Mouse (Mus musculus) frontal cortex, postnatal 36 days (tissue): ENCODE results near the gene Tmem86a.

Source experiments
- DNase-seq, 2 experiments: peaks; one replicate each; pipeline ENCODE4 v3.0.0; 2022; ENCODE audit warnings: low spot score in 2 of 2

Tmem86a gene

GRCm38 (mm10) chr7:47027520-47027919 is 22.9 kb upstream of the Tmem86a start:
- no peak for DNase-seq

GRCm38 (mm10) chr7:47030517-47031193 is 19.7 kb upstream of the Tmem86a start:
- no peak for DNase-seq

- no peak for DNase-seq
These were observed 19.0 kb upstream of the Tmem86a start for GRCm38 (mm10) chr7:47031371-47031770.

GRCm38 (mm10) chr7:47034785-47035384 is 15.5 kb upstream of the Tmem86a start:
- DNase-seq: no peak

- no peak for DNase-seq
These were observed 15.0 kb upstream of the Tmem86a start for GRCm38 (mm10) chr7:47035426-47035825.

GRCm38 (mm10) chr7:47041706-47042105 is 8.7 kb upstream of the Tmem86a start:
- no peak for DNase-seq

GRCm38 (mm10) chr7:47042121-47042520 is 8.3 kb upstream of the Tmem86a start:
- no peak for DNase-seq

GRCm38 (mm10) chr7:47042823-47043490 is 7.4 kb upstream of the Tmem86a start:
- no peak for DNase-seq

- DNase-seq: peak; percentile 64 to 74
These were observed 365 bp downstream of the Tmem86a start for GRCm38 (mm10) chr7:47050766-47051165.

GRCm38 (mm10) chr7:47051404-47052151 is 1.2 kb downstream of the Tmem86a start:
- peak; percentile 39 to 42 for DNase-seq

- no peak for DNase-seq
These were observed 1.9 kb downstream of the Tmem86a start for GRCm38 (mm10) chr7:47052276-47052675.

- no peak for DNase-seq
These were observed 2.9 kb downstream of the Tmem86a start for GRCm38 (mm10) chr7:47053287-47053686.

- no peak for DNase-seq
These were observed 4.3 kb downstream of the Tmem86a start for GRCm38 (mm10) chr7:47054666-47055065.

GRCm38 (mm10) chr7:47055744-47056143 is 5.3 kb downstream of the Tmem86a start:
- DNase-seq: no peak

- no peak for DNase-seq
These were observed 5.9 kb downstream of the Tmem86a start for GRCm38 (mm10) chr7:47056273-47056672.

GRCm38 (mm10) chr7:47059339-47059738 is 8.9 kb downstream of the Tmem86a start:
- DNase-seq: no peak

GRCm38 (mm10) chr7:47061560-47061959 is 11.2 kb downstream of the Tmem86a start:
- DNase-seq: peak in 1 of 2 experiments; percentile 54

GRCm38 (mm10) chr7:47066942-47067341 is 16.5 kb downstream of the Tmem86a start:
- no peak for DNase-seq

GRCm38 (mm10) chr7:47067879-47068278 is 17.5 kb downstream of the Tmem86a start:
- DNase-seq: no peak

- DNase-seq: no peak
These were observed 22.1 kb downstream of the Tmem86a start for GRCm38 (mm10) chr7:47072551-47072950.

- DNase-seq: no peak
These were observed 23.4 kb downstream of the Tmem86a start for GRCm38 (mm10) chr7:47073536-47074521.
